Mouse (Mus musculus) ovary, postnatal 10 days (tissue): ENCODE measurements at regions not wholly inside any gene's neighbourhood (a gene's known extent, or its start where the extent isn't known, plus 50 kb on each side); places are given as distances from the start of the nearest gene placed in this dataset.

ENCODE experiments used
- DNase-seq: peaks from one replicate; pipeline ENCODE4 v3.0.0; 2022; ENCODE audit warnings: low spot score

DNA sequence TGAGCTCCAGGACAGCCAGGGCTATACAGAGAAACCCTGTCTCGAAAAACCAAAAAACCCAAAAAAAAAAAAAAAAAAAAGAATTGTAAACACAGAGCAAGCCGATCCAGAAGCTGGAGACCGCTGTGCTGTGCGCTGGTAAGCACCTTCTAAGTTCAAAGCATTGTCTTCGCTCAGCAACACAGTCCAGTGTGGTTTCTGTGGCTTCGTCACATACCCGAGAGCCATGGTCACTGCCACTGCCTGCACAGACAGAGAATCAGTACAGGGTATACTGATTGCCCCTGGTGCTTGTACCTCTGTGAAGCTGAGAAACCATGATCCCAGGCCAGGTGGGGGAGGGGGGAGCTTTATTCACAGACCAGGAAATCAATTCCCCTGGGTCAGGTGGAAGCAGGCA is 51.6 kb upstream of the Foxq1 start:
- DNase-seq, result no peak

- no peak for DNase-seq
Measured at GRCm38 (mm10) chr13:31505386-31505785, 50.5 kb upstream of the Foxq1 start.
